Mouse (Mus musculus) hindbrain, embryonic 12.5 days (tissue): ENCODE data around the gene Npw. TPM values are rescaled to one million over a fixed set of nuclear protein-coding genes. Genes with fewer than 3 reads are reported as not detected.
A peak's percentile ranks its signal among the peaks of the same experiment; 100 is the strongest.

ENCODE experiments used
- ATAC-seq: fragments of 200-750 bp; cut with Nextera tagmentation; 2 replicates; pipeline ENCODE4 v1.8.0; 2017; ENCODE audit warnings: moderate TSS enrichment; ENCODE audit not compliant: low FRiP score
- H3K27ac ChIP-seq: fragments of 300-500 bp; sonication (generic); 2 replicates; pipeline ENCODE4 v1.5.1; 2016; ENCODE audit warnings: mild to moderate bottlenecking
- H3K27me3 ChIP-seq: fragments of 300-500 bp; sonication (generic); 2 replicates; pipeline ENCODE4 v1.6.1; 2016; ENCODE audit warnings: mild to moderate bottlenecking
- H3K36me3 ChIP-seq: fragments of 300-500 bp; sonication (generic); 2 replicates; pipeline ENCODE4 v1.6.1; 2016; ENCODE audit warnings: mild to moderate bottlenecking
- H3K4me1 ChIP-seq: fragments of 300-500 bp; sonication (generic); 2 replicates; pipeline ENCODE4 v1.6.1; 2016
- H3K4me2 ChIP-seq: fragments of 300-500 bp; sonication (generic); replicated peaks from 2 replicates; pipeline ENCODE4 v1.6.1; 2016; ENCODE audit warnings: mild to moderate bottlenecking
- H3K4me3 ChIP-seq: fragments of 300-500 bp; sonication (generic); 2 replicates; pipeline ENCODE4 v1.5.1; 2016; ENCODE audit warnings: mild to moderate bottlenecking
- H3K9ac ChIP-seq: fragments of 300-500 bp; sonication (generic); 2 replicates; pipeline ENCODE4 v1.6.1; 2016; ENCODE audit warnings: mild to moderate bottlenecking, moderate library complexity
- H3K9me3 ChIP-seq: fragments of 300-500 bp; sonication (generic); replicated peaks from 2 replicates; pipeline ENCODE4 v1.6.1; 2016; ENCODE audit warnings: mild to moderate bottlenecking
- WGBS: fragments of 180-500 bp; shearing (Covaris S2); methylation state at CpG from one replicate; pipeline ENCODE4 v1.1.7; 2016; 5-methylcytosine and 5-hydroxymethylcytosine counted together
- polyA plus RNA-seq: library from polyadenylated mRNA; unstranded; fragments of >200 nt; fragmentation: Nextera tagmentation; extraction: Ambion mirVana; gene quantifications from 2 replicates; pipeline ENCODE4 v1.2.1, GENCODE M21; 2016

Gene Npw
- polyA plus RNA-seq, 1 experiment from 2014 or later, result not detected

GRCm38 (mm10) chr17:24635694-24636093, 22.6 kb downstream of the Npw start:
- WGBS, result 95% methylated on average over 5 of the region's 5 CpGs
- no peaks in the 10 kb centered on the region for H3K27me3 ChIP-seq
- peaks cover 4% of the 10 kb centered on the region for H3K36me3 ChIP-seq
- no peak for ATAC-seq
- H3K4me3 ChIP-seq, result no peak overlapping the region
- H3K27ac ChIP-seq, result no peak overlapping the region
- no peaks in the 10 kb centered on the region for H3K9me3 ChIP-seq
- no peak overlapping the region for H3K4me2 ChIP-seq
- no peak overlapping the region for H3K9ac ChIP-seq
- H3K4me1 ChIP-seq, result peaks cover 23% of the 10 kb centered on the region

GRCm38 (mm10) chr17:24635024-24635423, 23.2 kb downstream of the Npw start:
- H3K4me2 ChIP-seq, result no peak overlapping the region
- no peaks in the 10 kb centered on the region for H3K27me3 ChIP-seq
- 87% methylated on average over 4 of the region's 4 CpGs for WGBS
- H3K4me3 ChIP-seq, result no peak overlapping the region
- H3K4me1 ChIP-seq, result peaks cover 22% of the 10 kb centered on the region
- H3K27ac ChIP-seq, result no peak overlapping the region
- ATAC-seq, result no peak
- H3K36me3 ChIP-seq, result peaks cover 10% of the 10 kb centered on the region
- H3K9ac ChIP-seq, result no peak overlapping the region
- no peaks in the 10 kb centered on the region for H3K9me3 ChIP-seq

- Histone ChIP-seq H3K27ac (no peak overlapping the region), H3K4me3 (no peak overlapping the region), H3K9me3 (no peaks in the 10 kb centered on the region), H3K4me1 (peaks cover 15% of the 10 kb centered on the region), H3K9ac (no peak overlapping the region), H3K36me3 (peaks cover 20% of the 10 kb centered on the region), H3K27me3 (no peaks in the 10 kb centered on the region), H3K4me2 (no peak overlapping the region)
- 94% methylated on average over 11 of the region's 11 CpGs for WGBS
- no peak for ATAC-seq
Measured at GRCm38 (mm10) chr17:24633831-24634230, 24.4 kb downstream of the Npw start.

GRCm38 (mm10) chr17:24632813-24633449, 25.3 kb downstream of the Npw start:
- H3K4me1 ChIP-seq, result peaks cover 15% of the 10 kb centered on the region
- peaks cover 26% of the 10 kb centered on the region for H3K36me3 ChIP-seq
- H3K4me2 ChIP-seq, result peak overlapping the region; percentile 91
- H3K4me3 ChIP-seq, result peak overlapping the region; percentile 73
- 13% methylated on average over 22 of the region's 22 CpGs for WGBS
- peak overlapping the region; percentile 79 for H3K27ac ChIP-seq
- peak; percentile 51 for ATAC-seq
- no peaks in the 10 kb centered on the region for H3K9me3 ChIP-seq
- H3K9ac ChIP-seq, result peak overlapping the region; percentile 79
- H3K27me3 ChIP-seq, result no peaks in the 10 kb centered on the region

GRCm38 (mm10) chr17:24632167-24632812, 26.0 kb downstream of the Npw start, which contains the start of the genes Tsc2 and Nthl1:
Tsc2 (minus strand) TSS chr17:24632630.
Nthl1 (plus strand) TSS chr17:24632680.
- H3K27me3 ChIP-seq, result no peaks in the 10 kb centered on the region
- 1% methylated on average over 51 of the region's 51 CpGs for WGBS

GRCm38 (mm10) chr17:24630072-24630471, 28.2 kb downstream of the Npw start:
- no peak for ATAC-seq
- H3K27ac ChIP-seq, result no peak overlapping the region
- no peaks in the 10 kb centered on the region for H3K9me3 ChIP-seq
- peaks cover 15% of the 10 kb centered on the region for H3K4me1 ChIP-seq
- peaks cover 53% of the 10 kb centered on the region for H3K36me3 ChIP-seq
- H3K4me2 ChIP-seq, result no peak overlapping the region
- no peak overlapping the region for H3K4me3 ChIP-seq
- H3K27me3 ChIP-seq, result no peaks in the 10 kb centered on the region
- 91% methylated on average over 14 of the region's 14 CpGs for WGBS
- no peak overlapping the region for H3K9ac ChIP-seq

More at GRCm38 (mm10) chr17:24632167-24632812, 26.0 kb downstream of the Npw start, which contains the start of the genes Tsc2 and Nthl1:
- Histone ChIP-seq H3K4me1 (peaks cover 15% of the 10 kb centered on the region), H3K9ac (peak within 1 kb of the TSS; percentile 79), H3K4me3 (peak within 1 kb of the TSS; percentile 73), H3K27ac (peak within 1 kb of the TSS; percentile 79), H3K9me3 (no peaks in the 10 kb centered on the region), H3K36me3 (peaks cover 32% of the 10 kb centered on the region), H3K4me2 (peak within 1 kb of the TSS; percentile 91)
- ATAC-seq, result peak; percentile 86

GRCm38 (mm10) chr17:24628646-24629045, 29.6 kb downstream of the Npw start:
- Histone ChIP-seq H3K4me1 (peaks cover 15% of the 10 kb centered on the region), H3K4me2 (no peak overlapping the region), H3K27ac (no peak overlapping the region), H3K9ac (no peak overlapping the region), H3K9me3 (no peaks in the 10 kb centered on the region), H3K27me3 (no peaks in the 10 kb centered on the region), H3K36me3 (peaks cover 67% of the 10 kb centered on the region), H3K4me3 (no peak overlapping the region)
- ATAC-seq, result no peak
- WGBS, result 57% methylated on average over 5 of the region's 5 CpGs

GRCm38 (mm10) chr17:24625472-24625871, 32.8 kb downstream of the Npw start:
- Histone ChIP-seq H3K27me3 (no peaks in the 10 kb centered on the region), H3K4me2 (no peak overlapping the region), H3K36me3 (peaks cover 96% of the 10 kb centered on the region), H3K9me3 (no peaks in the 10 kb centered on the region), H3K4me1 (no peaks in the 10 kb centered on the region), H3K27ac (no peak overlapping the region), H3K4me3 (no peak overlapping the region), H3K9ac (no peak overlapping the region)
- 95% methylated on average over 8 of the region's 8 CpGs for WGBS
- ATAC-seq, result no peak

GRCm38 (mm10) chr17:24617561-24618194, 40.6 kb downstream of the Npw start:
- peaks cover 92% of the 10 kb centered on the region for H3K36me3 ChIP-seq
- H3K27me3 ChIP-seq, result no peaks in the 10 kb centered on the region
- H3K9ac ChIP-seq, result no peak overlapping the region
- WGBS, result 88% methylated on average over 14 of the region's 14 CpGs
- H3K4me3 ChIP-seq, result no peak overlapping the region
- no peak overlapping the region for H3K4me2 ChIP-seq
- H3K27ac ChIP-seq, result no peak overlapping the region
- no peak for ATAC-seq
- no peaks in the 10 kb centered on the region for H3K4me1 ChIP-seq
- H3K9me3 ChIP-seq, result no peaks in the 10 kb centered on the region

GRCm38 (mm10) chr17:24610711-24611110, 47.5 kb downstream of the Npw start:
- H3K9ac ChIP-seq, result no peak overlapping the region
- no peak overlapping the region for H3K27ac ChIP-seq
- H3K4me1 ChIP-seq, result no peaks in the 10 kb centered on the region
- H3K9me3 ChIP-seq, result no peaks in the 10 kb centered on the region
- no peak overlapping the region for H3K4me3 ChIP-seq
- ATAC-seq, result no peak
- peaks cover 79% of the 10 kb centered on the region for H3K36me3 ChIP-seq
- WGBS, result 87% methylated on average over 2 of the region's 2 CpGs
- no peaks in the 10 kb centered on the region for H3K27me3 ChIP-seq
- no peak overlapping the region for H3K4me2 ChIP-seq

- H3K4me1 ChIP-seq, result no peaks in the 10 kb centered on the region
- no peak overlapping the region for H3K4me2 ChIP-seq
- no peaks in the 10 kb centered on the region for H3K9me3 ChIP-seq
- WGBS, result 96% methylated on average over 8 of the region's 8 CpGs
- no peaks in the 10 kb centered on the region for H3K27me3 ChIP-seq
- no peak overlapping the region for H3K9ac ChIP-seq
- no peak for ATAC-seq
- H3K36me3 ChIP-seq, result peaks cover 79% of the 10 kb centered on the region
- H3K4me3 ChIP-seq, result no peak overlapping the region
- H3K27ac ChIP-seq, result no peak overlapping the region
Measured at GRCm38 (mm10) chr17:24608874-24609273, 49.4 kb downstream of the Npw start.

GRCm38 (mm10) chr17:24608370-24608769, 49.9 kb downstream of the Npw start:
- WGBS, result 93% methylated on average over 4 of the region's 4 CpGs
- H3K27ac ChIP-seq, result no peak overlapping the region
- H3K9me3 ChIP-seq, result no peaks in the 10 kb centered on the region
- no peaks in the 10 kb centered on the region for H3K27me3 ChIP-seq
- H3K4me2 ChIP-seq, result no peak overlapping the region
- no peak overlapping the region for H3K4me3 ChIP-seq
- ATAC-seq, result no peak
- H3K4me1 ChIP-seq, result no peaks in the 10 kb centered on the region
- no peak overlapping the region for H3K9ac ChIP-seq
- peaks cover 79% of the 10 kb centered on the region for H3K36me3 ChIP-seq
